Mouse (Mus musculus): Measurements from ENCODE around the gene Gm19426.

DNA sequence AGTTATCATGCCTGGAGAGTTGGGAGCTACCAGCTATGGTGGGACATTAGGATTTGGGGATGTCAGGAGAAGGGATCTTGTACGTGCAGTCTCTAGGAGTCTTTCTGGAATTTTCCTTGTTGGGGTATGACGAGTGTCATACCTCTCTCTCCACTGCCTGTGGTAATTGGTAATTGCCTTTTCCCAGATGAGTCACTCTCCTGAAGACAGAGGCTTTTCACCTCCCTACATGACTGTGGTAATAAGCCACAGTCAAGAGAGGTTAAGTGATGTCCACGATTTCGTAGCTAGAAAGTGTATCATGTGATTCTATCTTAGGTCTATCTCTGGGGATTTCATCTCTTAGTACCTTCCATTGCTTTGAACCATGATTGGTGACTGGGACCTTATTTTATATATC, 29.0 kb upstream of the Gm19426 start:
- TF ChIP-seq CTCF (IDR thresholded peaks at IDR 0.05; ENCODE audit: extremely low read depth, insufficient read depth, insufficient read length, insufficient replicate concordance) (no peak), POLR2A (IDR thresholded peaks at IDR 0.05; ENCODE audit: low read depth, low read length) (no peak)
